Mouse (Mus musculus) ES-E14 (cell line): Measurements from ENCODE around the gene Itch. TPM values are rescaled to one million over a fixed set of nuclear protein-coding genes. Genes with fewer than 3 reads are reported as not detected.

ENCODE experiments used
- DNase-seq: peaks from one replicate; pipeline ENCODE4 v3.0.0-alpha.2; 2013; ENCODE audit warnings: low read depth, low spot score
- H3K27ac ChIP-seq: 2 replicates; pipeline ENCODE4 v1.5.1; 2012; ENCODE audit warnings: low read depth, mild to moderate bottlenecking, low read length, moderate library complexity, mixed read lengths; ENCODE audit not compliant: poor library complexity, insufficient read depth, severe bottlenecking
- H3K36me3 ChIP-seq: 2 replicates; pipeline ENCODE4 v1.6.1; 2012; ENCODE audit warnings: mild to moderate bottlenecking, low read length, moderate library complexity, mixed read lengths; ENCODE audit not compliant: control insufficient read depth, poor library complexity, insufficient read depth, severe bottlenecking
- H3K4me1 ChIP-seq, 2 experiments: fragments of 150-350 bp in 1 of 2; sonication (generic) in 1 of 2; 2 replicates each; pipeline ENCODE4 v1.6.1; 2012; ENCODE audit warnings: low read length in 2 of 2, mild to moderate bottlenecking in 1 of 2, mixed read lengths in 1 of 2; ENCODE audit not compliant: control insufficient read depth in 2 of 2, insufficient read depth in 2 of 2, poor library complexity in 1 of 2
- H3K4me3 ChIP-seq, 2 experiments: fragments of 150-350 bp in 1 of 2; sonication (generic) in 1 of 2; 2 replicates each; pipeline ENCODE4 v1.5.1; 2012; ENCODE audit warnings: low read length in 2 of 2, low read depth in 1 of 2, mild to moderate bottlenecking in 1 of 2, mixed read lengths in 1 of 2; ENCODE audit not compliant: insufficient read depth in 1 of 2, poor library complexity in 1 of 2, severe bottlenecking in 1 of 2
- H3K9ac ChIP-seq: 2 replicates; pipeline ENCODE4 v1.6.1; 2012; ENCODE audit warnings: low read depth, mild to moderate bottlenecking, low read length, mixed read lengths; ENCODE audit not compliant: poor library complexity, insufficient read depth, severe bottlenecking
- H3K9me3 ChIP-seq: fragments of 150-350 bp; sonication (generic); 2 replicates; pipeline ENCODE4 v1.6.1; 2012; ENCODE audit warnings: low read depth, mild to moderate bottlenecking, low read length; ENCODE audit not compliant: control insufficient read depth, insufficient read depth
- CHD2 ChIP-seq: IDR thresholded peaks from 2 replicates; pipeline ENCODE4 v1.6.1; 2014; ENCODE audit warnings: mild to moderate bottlenecking, low read depth, low read length, inconsistent platforms
- HCFC1 ChIP-seq: IDR thresholded peaks from 2 replicates; pipeline ENCODE4 v1.6.1; 2012; ENCODE audit warnings: low read length, inconsistent platforms, borderline replicate concordance; ENCODE audit not compliant: insufficient read depth
- MAFK ChIP-seq: IDR thresholded peaks from 2 replicates; pipeline ENCODE4 v1.6.1; 2014; ENCODE audit warnings: mild to moderate bottlenecking, low read depth, low read length, inconsistent platforms; ENCODE audit not compliant: insufficient read depth
- ZC3H11A ChIP-seq: IDR thresholded peaks from 2 replicates; pipeline ENCODE4 v1.6.1; 2012; ENCODE audit warnings: low read depth, mild to moderate bottlenecking, inconsistent platforms, low read length, borderline replicate concordance
- ZNF384 ChIP-seq: IDR thresholded peaks from 2 replicates; pipeline ENCODE4 v1.6.1; 2012; ENCODE audit warnings: low read depth, low read length, inconsistent platforms
- in situ Hi-C, 2 experiments: fragments of 600-800 bp; cut with MboI; formaldehyde crosslinking; loops; one replicate each; pipeline ENCODE4 v1.15.1; 2025; ENCODE audit warnings: low sequenced_read_pairs in 2 of 2, inconsistent platforms in 1 of 2; ENCODE audit not compliant: unreplicated experiment in 2 of 2
- total RNA-seq: library from RNA; depleted of rRNA; stranded (reverse); fragments of 300-350 nt; gene quantifications from 2 replicates; pipeline ENCODE4 v1.2.3, GENCODE M21; 2012

Gene Itch
- total RNA-seq, 1 experiment = 38.7 TPM

DNA sequence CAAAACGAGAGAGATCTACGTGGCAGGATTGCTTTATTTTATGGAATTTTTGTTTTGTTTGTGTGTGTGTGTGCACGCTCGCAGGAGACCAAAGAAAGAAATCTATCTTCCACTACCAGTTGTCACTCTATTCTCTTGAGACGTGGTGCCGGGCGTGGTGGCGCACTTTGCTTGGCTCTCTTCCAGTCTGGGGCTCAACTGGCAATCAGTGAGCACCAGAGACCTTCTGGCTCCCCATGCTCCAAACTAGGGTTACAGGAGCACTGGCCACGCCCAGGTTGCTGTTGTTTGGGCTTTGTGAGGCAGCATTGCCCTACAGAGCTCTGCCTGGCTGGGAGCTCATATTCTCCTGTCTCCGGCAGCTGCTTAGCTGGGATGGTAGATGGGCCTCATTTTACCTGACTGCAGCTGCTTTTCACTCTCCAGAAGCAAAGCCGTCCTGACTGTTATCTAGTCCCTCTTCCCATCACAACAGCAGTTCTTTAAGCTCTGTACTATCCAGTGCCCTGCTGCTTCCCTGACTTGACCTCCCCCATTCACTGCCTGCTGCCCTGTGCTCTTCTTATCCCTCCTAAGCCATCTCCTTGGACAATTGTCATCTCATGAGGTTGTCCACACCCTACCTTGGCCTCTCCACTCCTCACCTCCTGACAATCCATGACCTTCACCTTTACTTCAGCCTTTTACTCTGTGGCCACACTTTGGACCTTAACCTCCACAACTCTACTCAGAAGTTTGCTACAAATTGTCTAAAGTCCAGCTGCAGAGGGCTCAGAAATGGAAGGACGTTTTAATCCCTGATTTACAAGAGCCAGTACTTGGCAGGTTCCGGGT is 42.2 kb upstream of the Itch start:
- Histone ChIP-seq H3K36me3 (no peaks in the 10 kb centered on the region), H3K4me3 (no peak overlapping the region), H3K9ac (no peak overlapping the region), H3K9me3 (no peaks in the 10 kb centered on the region), H3K27ac (no peak overlapping the region), H3K4me1 (peaks cover 4 to 5% of the 10 kb centered on the region in 2 experiments; a peak in 1 of 4 replicates)
- in situ Hi-C loops = no loop called here
- DNase-seq = no peak
- TF ChIP-seq ZC3H11A (no peak), MAFK (no peak)

DNA sequence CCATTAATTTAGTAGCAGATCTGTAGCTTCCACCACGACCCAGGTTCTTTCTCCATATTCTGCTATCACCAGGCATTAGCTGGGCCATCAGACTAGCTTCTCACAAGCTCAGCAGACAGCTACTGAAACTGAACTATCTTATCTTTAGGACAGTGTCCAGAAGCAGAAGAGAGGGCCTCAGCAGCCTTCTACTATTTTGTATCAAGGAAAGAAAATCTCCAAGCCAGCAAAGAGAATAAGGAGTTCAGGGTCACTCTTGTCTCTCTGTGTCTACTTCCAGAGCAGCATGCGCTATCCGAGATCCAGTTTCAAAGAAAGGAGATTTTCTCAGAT is 41.6 kb upstream of the Itch start:
- H3K9ac ChIP-seq = no peak overlapping the region
- DNase-seq = no peak
- in situ Hi-C loops = no loop called here
- H3K4me1 ChIP-seq = peaks cover 4 to 5% of the 10 kb centered on the region in 2 experiments; a peak in 1 of 4 replicates
- TF ChIP-seq ZNF384 (no peak), HCFC1 (no peak), ZC3H11A (no peak), CHD2 (no peak), MAFK (no peak)
- no peak overlapping the region for H3K4me3 ChIP-seq
- no peaks in the 10 kb centered on the region for H3K9me3 ChIP-seq
- H3K36me3 ChIP-seq = no peaks in the 10 kb centered on the region
- H3K27ac ChIP-seq = no peak overlapping the region

DNA sequence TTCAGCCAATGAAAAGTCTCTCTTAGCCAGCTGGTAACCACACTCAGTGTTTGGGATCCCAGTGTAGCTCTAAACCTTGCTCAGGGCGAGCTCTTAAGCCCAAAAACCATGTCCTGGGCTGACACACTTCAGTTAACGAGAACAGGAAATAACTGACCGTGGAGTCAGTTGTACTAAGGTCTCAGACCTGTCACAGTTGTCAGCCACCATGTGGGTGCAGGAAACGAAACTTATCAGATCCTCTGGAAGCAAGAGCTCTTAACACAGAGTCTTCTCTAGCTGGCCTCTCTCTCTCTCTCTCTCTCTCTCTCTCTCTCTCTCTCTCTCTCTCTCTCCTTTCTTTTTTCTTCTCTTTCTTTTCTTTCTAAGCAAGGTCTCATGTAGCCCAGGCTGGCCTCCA is 39.9 kb upstream of the Itch start:
- Histone ChIP-seq H3K4me3 (no peak overlapping the region), H3K4me1 (peaks cover 4 to 5% of the 10 kb centered on the region in 2 experiments; a peak in 1 of 4 replicates), H3K9me3 (no peaks in the 10 kb centered on the region), H3K9ac (no peak overlapping the region), H3K27ac (no peak overlapping the region), H3K36me3 (no peaks in the 10 kb centered on the region)
- in situ Hi-C loops = no loop called here
- no peak for DNase-seq
- no peak for TF ChIP-seq ZNF384
- no peak for TF ChIP-seq ZC3H11A
- TF ChIP-seq MAFK = no peak
- TF ChIP-seq CHD2 = no peak
- TF ChIP-seq HCFC1 = no peak

GRCm38 (mm10) chr2:155098720-155099380 is 34.5 kb upstream of the Itch start:
- TF ChIP-seq CHD2 (no peak), HCFC1 (no peak), ZC3H11A (no peak), MAFK (no peak), ZNF384 (no peak)
- Histone ChIP-seq H3K4me1 (peaks cover 2 to 11% of the 10 kb centered on the region in 2 experiments; a peak in 3 of 4 replicates), H3K27ac (no peak overlapping the region), H3K36me3 (no peaks in the 10 kb centered on the region), H3K9ac (no peak overlapping the region), H3K9me3 (no peaks in the 10 kb centered on the region), H3K4me3 (no peak overlapping the region)
- no peak for DNase-seq
- in situ Hi-C loops = no loop called here
